Mouse (Mus musculus): ENCODE measurements around the gene Zic4. TPM values are rescaled to one million over a fixed set of nuclear protein-coding genes. Genes with fewer than 3 reads are reported as not detected.

The Zic4 gene
- polyA plus RNA-seq, 1 experiment, result 1.3 TPM

- Histone ChIP-seq H3K27me3 (ENCODE audit: control insufficient read depth, insufficient read depth, insufficient read length) (no peaks in the 10 kb centered on the region), H3K4me2 (ENCODE audit: low read depth) (no peak overlapping the region), H3ac (ENCODE audit: control insufficient read depth, insufficient read length) (no peak overlapping the region), H3K36me3 (ENCODE audit: control insufficient read depth, insufficient read depth) (no peaks in the 10 kb centered on the region), H3K79me2 (ENCODE audit: control insufficient read depth, insufficient read depth) (no peaks in the 10 kb centered on the region), H3K4me3 (peak overlapping the region; percentile 5)
- TF ChIP-seq TCF3 (IDR thresholded peaks at IDR 0.05; ENCODE audit: insufficient read length, low read depth), result no peak
- no peak for TF ChIP-seq E2F4 (IDR thresholded peaks at IDR 0.05; ENCODE audit: insufficient read depth)
- no peak for TF ChIP-seq POLR2A (IDR thresholded peaks at IDR 0.05; ENCODE audit: insufficient read length, low read depth)
- TF ChIP-seq TCF12 (IDR thresholded peaks at IDR 0.05; ENCODE audit: insufficient read depth, poor library complexity, severe bottlenecking), result no peak
- no peak for TF ChIP-seq REST (IDR thresholded peaks at IDR 0.05; ENCODE audit: insufficient read depth, insufficient read length)
- no peak for TF ChIP-seq MYOG (IDR thresholded peaks at IDR 0.05; ENCODE audit: control insufficient read depth in 1 of 3, insufficient read depth in 1 of 3, insufficient read length in 2 of 3, low read depth in 2 of 3)
- TF ChIP-seq POLR2AphosphoS2 (IDR thresholded peaks at IDR 0.05; ENCODE audit: insufficient read length, low read depth), result no peak
- TF ChIP-seq MYOD1 (IDR thresholded peaks at IDR 0.05; ENCODE audit: control insufficient read depth in 1 of 3, insufficient read length in 2 of 3, low read depth in 2 of 3), result no peak
- TF ChIP-seq SRF (IDR thresholded peaks at IDR 0.05; ENCODE audit: control insufficient read depth, insufficient read length, low read depth), result no peak
- TF ChIP-seq MAX (IDR thresholded peaks at IDR 0.05; ENCODE audit: low read depth), result no peak
- TF ChIP-seq USF1 (IDR thresholded peaks at IDR 0.05; ENCODE audit: low read depth), result no peak
- no peak for TF ChIP-seq CEBPB (IDR thresholded peaks at IDR 0.05; ENCODE audit: insufficient read depth, poor library complexity, severe bottlenecking)
Measured at GRCm38 (mm10) chr9:91356353-91356740, 5.9 kb upstream of the Zic4 start.

GRCm38 (mm10) chr9:91357321-91357720 is 4.9 kb upstream of the Zic4 start:
- Histone ChIP-seq H3ac (ENCODE audit: control insufficient read depth, insufficient read length) (no peak overlapping the region), H3K36me3 (ENCODE audit: control insufficient read depth, insufficient read depth) (no peaks in the 10 kb centered on the region), H3K4me3 (no peak overlapping the region), H3K27me3 (ENCODE audit: control insufficient read depth, insufficient read depth, insufficient read length) (no peaks in the 10 kb centered on the region), H3K79me2 (ENCODE audit: control insufficient read depth, insufficient read depth) (no peaks in the 10 kb centered on the region), H3K4me2 (ENCODE audit: low read depth) (no peak overlapping the region)
- TF ChIP-seq MAX (IDR thresholded peaks at IDR 0.05; ENCODE audit: low read depth), result no peak
- TF ChIP-seq TCF12 (IDR thresholded peaks at IDR 0.05; ENCODE audit: insufficient read depth, poor library complexity, severe bottlenecking), result no peak
- TF ChIP-seq MYOG (IDR thresholded peaks at IDR 0.05; ENCODE audit: control insufficient read depth in 1 of 3, insufficient read depth in 1 of 3, insufficient read length in 2 of 3, low read depth in 2 of 3), result no peak
- no peak for TF ChIP-seq E2F4 (IDR thresholded peaks at IDR 0.05; ENCODE audit: insufficient read depth)
- no peak for TF ChIP-seq MYOD1 (IDR thresholded peaks at IDR 0.05; ENCODE audit: control insufficient read depth in 1 of 3, insufficient read length in 2 of 3, low read depth in 2 of 3)
- TF ChIP-seq CEBPB (IDR thresholded peaks at IDR 0.05; ENCODE audit: insufficient read depth, poor library complexity, severe bottlenecking), result no peak
- TF ChIP-seq SRF (IDR thresholded peaks at IDR 0.05; ENCODE audit: control insufficient read depth, insufficient read length, low read depth), result no peak
- TF ChIP-seq TCF3 (IDR thresholded peaks at IDR 0.05; ENCODE audit: insufficient read length, low read depth), result no peak
- TF ChIP-seq REST (IDR thresholded peaks at IDR 0.05; ENCODE audit: insufficient read depth, insufficient read length), result no peak
- no peak for TF ChIP-seq USF1 (IDR thresholded peaks at IDR 0.05; ENCODE audit: low read depth)
- no peak for TF ChIP-seq POLR2A (IDR thresholded peaks at IDR 0.05; ENCODE audit: insufficient read length, low read depth)
- no peak for TF ChIP-seq POLR2AphosphoS2 (IDR thresholded peaks at IDR 0.05; ENCODE audit: insufficient read length, low read depth)

DNA sequence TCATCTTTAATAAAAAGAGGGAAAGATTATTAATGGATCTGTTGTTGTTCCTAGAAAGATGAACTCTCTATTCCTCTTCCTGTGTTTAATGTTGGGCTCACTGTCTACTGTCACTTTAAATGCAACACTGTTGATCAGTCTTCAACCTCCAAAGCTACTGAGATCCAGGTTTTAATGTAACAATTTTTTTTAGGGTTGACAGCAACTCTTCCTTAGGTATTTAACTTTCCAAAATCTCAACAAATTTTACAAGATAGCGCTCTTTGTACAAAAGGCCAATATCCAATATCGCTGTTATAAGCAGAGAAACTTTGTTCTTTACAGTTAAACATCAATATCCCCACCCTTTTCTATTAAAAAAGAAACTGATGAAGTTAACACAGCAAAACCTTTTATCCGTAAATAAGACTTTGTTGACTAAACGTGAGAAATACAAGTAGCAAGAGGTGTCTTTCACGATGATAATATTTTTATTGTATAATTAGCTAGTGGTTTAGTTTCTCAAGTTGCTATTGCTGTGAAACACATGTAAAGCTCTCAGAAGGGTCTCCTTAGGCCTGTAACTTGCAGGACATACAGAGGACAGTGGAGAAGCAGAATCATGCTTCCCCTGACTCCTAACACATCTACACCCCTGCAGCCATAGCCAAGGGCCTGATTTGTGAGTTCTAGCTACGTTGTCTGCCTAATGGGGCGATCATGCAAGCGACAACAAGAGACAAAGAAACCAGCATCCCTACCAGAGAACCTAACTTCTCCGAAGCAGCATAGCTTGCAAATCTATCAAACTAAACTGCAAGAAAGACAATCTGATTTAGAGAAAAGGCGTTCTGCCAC is 3.1 kb upstream of the Zic4 start:
- H3K79me2 ChIP-seq (ENCODE audit: control insufficient read depth, insufficient read depth), result peaks cover 16% of the 10 kb centered on the region
- H3K4me2 ChIP-seq (ENCODE audit: low read depth), result no peak overlapping the region
- H3ac ChIP-seq (ENCODE audit: control insufficient read depth, insufficient read length), result no peak overlapping the region
- H3K27me3 ChIP-seq (ENCODE audit: control insufficient read depth, insufficient read depth, insufficient read length), result no peaks in the 10 kb centered on the region
- H3K4me3 ChIP-seq, result no peak overlapping the region
- H3K36me3 ChIP-seq (ENCODE audit: control insufficient read depth, insufficient read depth), result no peaks in the 10 kb centered on the region
- no peak for TF ChIP-seq E2F4 (IDR thresholded peaks at IDR 0.05; ENCODE audit: insufficient read depth)
- TF ChIP-seq MYOG (IDR thresholded peaks at IDR 0.05; ENCODE audit: control insufficient read depth in 1 of 3, insufficient read depth in 1 of 3, insufficient read length in 2 of 3, low read depth in 2 of 3), result no peak
- no peak for TF ChIP-seq REST (IDR thresholded peaks at IDR 0.05; ENCODE audit: insufficient read depth, insufficient read length)

GRCm38 (mm10) chr9:91360151-91361032 is 1.8 kb upstream of the Zic4 start:
- no peaks in the 10 kb centered on the region for H3K27me3 ChIP-seq (ENCODE audit: control insufficient read depth, insufficient read depth, insufficient read length)
- H3K4me2 ChIP-seq (ENCODE audit: low read depth), result no peak overlapping the region
- no peaks in the 10 kb centered on the region for H3K36me3 ChIP-seq (ENCODE audit: control insufficient read depth, insufficient read depth)
- no peak overlapping the region for H3ac ChIP-seq (ENCODE audit: control insufficient read depth, insufficient read length)
- TF ChIP-seq POLR2AphosphoS2 (IDR thresholded peaks at IDR 0.05; ENCODE audit: insufficient read length, low read depth) (no peak), USF1 (IDR thresholded peaks at IDR 0.05; ENCODE audit: low read depth) (no peak), MYOD1 (IDR thresholded peaks at IDR 0.05; ENCODE audit: control insufficient read depth in 1 of 3, insufficient read length in 2 of 3, low read depth in 2 of 3) (no peak), CEBPB (IDR thresholded peaks at IDR 0.05; ENCODE audit: insufficient read depth, poor library complexity, severe bottlenecking) (no peak), E2F4 (IDR thresholded peaks at IDR 0.05; ENCODE audit: insufficient read depth) (no peak)
- no peak overlapping the region for H3K4me3 ChIP-seq
- H3K79me2 ChIP-seq (ENCODE audit: control insufficient read depth, insufficient read depth), result peaks cover 16% of the 10 kb centered on the region

All from myocyte (in vitro differentiated cells).